Mouse (Mus musculus): ENCODE measurements around the gene Hspb6. TPM values are rescaled to one million over a fixed set of nuclear protein-coding genes. Genes with fewer than 3 reads are reported as not detected.

The Hspb6 gene
- polyA plus RNA-seq, 1 experiment from 2014 or later: 7.9 TPM

- Histone ChIP-seq H3K4me2 (peak overlapping the region; percentile 94), H3K4me3 (replicated peaks) (peak overlapping the region; percentile 62), H3K27ac (no peak overlapping the region), H3K4me1 (peaks cover 38% of the 10 kb centered on the region), H3K9me3 (no peaks in the 10 kb centered on the region), H3K27me3 (no peaks in the 10 kb centered on the region), H3K9ac (0 out of 2 replicates have a peak overlapping the region, but pooled peaks have one; percentile 4), H3K36me3 (replicated peaks) (peaks cover 41% of the 10 kb centered on the region)
- 89% methylated on average over 13 of the region's 13 CpGs for WGBS
- no peak for ATAC-seq (ENCODE audit: low FRiP score)
Measured at GRCm38 (mm10) chr7:30557901-30558514, 6.0 kb downstream of the Hspb6 start.

DNA sequence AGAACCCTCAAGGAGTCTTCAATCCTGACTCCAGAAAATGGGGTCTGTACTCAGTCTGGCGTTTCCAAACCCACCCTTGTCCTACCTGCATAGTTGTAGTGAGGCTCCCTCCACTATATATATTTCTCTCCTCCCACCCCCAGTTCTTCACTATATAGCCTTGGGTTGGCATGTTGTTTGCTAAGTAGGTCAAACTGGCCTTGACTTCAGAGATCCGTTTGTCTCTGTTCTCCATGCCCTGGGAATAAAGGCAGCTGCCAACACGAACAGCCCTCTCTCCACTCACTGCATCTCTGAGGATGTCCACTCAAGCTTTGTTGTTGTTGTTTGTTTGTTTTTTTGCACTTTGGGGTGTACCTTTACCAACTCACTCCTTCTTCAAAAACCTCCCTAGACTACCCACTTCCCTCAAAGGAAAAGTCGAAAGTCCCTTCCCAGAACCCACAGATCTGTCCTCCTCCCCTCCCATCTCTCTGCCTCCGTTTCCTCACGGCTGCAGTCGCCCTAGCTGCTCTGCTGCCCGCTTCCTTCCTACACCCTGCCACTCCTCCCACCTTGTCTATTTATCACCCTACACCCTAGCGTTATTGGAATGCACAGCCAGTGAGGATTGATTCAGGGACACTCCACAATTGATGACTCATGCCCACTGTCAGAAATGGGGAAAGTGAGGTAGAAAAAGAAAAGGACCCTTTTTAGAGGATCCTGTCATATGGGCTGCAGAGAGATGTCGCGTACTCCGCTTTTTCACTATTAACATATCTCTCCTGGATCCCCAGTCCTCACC is 6.9 kb downstream of the Hspb6 start:
- Histone ChIP-seq H3K36me3 (replicated peaks) (peaks cover 41% of the 10 kb centered on the region), H3K4me1 (peaks cover 33% of the 10 kb centered on the region), H3K9ac (peak overlapping the region; percentile 81), H3K4me3 (replicated peaks) (peak overlapping the region; percentile 62), H3K9me3 (no peaks in the 10 kb centered on the region), H3K4me2 (peak overlapping the region; percentile 94), H3K27ac (peak overlapping the region; percentile 67), H3K27me3 (no peaks in the 10 kb centered on the region)
- 17% methylated on average over 12 of the region's 12 CpGs for WGBS
- ATAC-seq (ENCODE audit: low FRiP score): no peak

DNA sequence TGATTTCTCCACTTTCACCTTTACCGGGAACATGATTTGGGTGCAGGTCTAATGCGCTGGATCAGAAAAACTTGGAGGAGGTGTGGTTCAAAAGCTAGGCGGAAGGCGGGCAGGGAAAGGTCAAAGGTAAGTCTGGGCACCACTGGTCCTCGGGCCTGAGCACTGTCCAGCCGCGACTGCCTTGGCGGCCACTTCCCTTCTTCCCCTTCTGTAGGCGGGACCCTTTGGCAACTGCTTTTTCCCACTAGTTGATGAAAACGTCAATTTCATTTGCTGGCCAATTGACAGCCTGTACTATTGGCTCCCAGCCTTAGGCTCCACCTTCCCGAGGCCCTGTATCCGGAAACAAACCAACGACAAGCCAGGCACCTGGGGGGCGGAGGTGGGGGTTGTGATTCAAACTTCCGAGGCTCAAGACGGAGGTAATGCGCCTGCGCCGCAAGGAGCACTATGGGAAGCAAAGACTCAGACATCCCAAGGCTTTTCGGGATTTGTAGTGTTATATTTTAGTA is 7.5 kb downstream of the Hspb6 start, which contains the start of gene Lin37:
TSS of gene Lin37 (minus strand) at position 396 of the 512 bp plus-strand sequence.
- Histone ChIP-seq H3K27ac (peak within 1 kb of the TSS; percentile 67), H3K9me3 (no peaks in the 10 kb centered on the region), H3K4me2 (peak within 1 kb of the TSS; percentile 94), H3K4me1 (peaks cover 34% of the 10 kb centered on the region), H3K36me3 (replicated peaks) (peaks cover 35% of the 10 kb centered on the region), H3K4me3 (replicated peaks) (peak within 1 kb of the TSS; percentile 62), H3K27me3 (no peaks in the 10 kb centered on the region), H3K9ac (peak within 1 kb of the TSS; percentile 81)
- 0% methylated on average over 20 of the region's 20 CpGs for WGBS
- ATAC-seq (ENCODE audit: low FRiP score): peak; percentile 89

DNA sequence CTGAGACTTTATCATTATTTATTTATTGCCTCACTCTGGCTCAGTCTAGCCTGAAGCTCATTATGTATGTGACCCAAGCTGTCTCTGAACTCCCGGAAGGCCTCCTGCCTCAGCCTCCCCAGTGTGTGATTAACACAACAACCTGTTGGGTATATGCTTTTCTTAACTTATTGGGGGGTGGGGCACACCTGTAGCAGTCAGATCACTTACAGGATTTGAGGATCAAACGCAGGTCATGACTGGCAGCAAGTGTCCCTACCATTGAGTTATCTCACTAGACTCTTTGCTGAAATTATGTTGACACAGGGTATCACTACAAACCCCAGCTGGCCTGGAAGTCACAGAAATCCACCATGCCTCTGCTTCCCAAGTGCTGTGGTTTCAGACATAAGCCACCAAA is 8.3 kb downstream of the Hspb6 start:
- ATAC-seq (ENCODE audit: low FRiP score): no peak
- Histone ChIP-seq H3K36me3 (replicated peaks) (peaks cover 29% of the 10 kb centered on the region), H3K9me3 (no peaks in the 10 kb centered on the region), H3K9ac (no peak overlapping the region), H3K4me3 (replicated peaks) (no peak overlapping the region), H3K4me2 (peak overlapping the region; percentile 94; the same call in 1 of the 2 replicates), H3K27ac (0 out of 2 replicates have a peak overlapping the region, but pooled peaks have one; percentile 14), H3K27me3 (no peaks in the 10 kb centered on the region), H3K4me1 (peaks cover 34% of the 10 kb centered on the region)
- 80% methylated on average over 2 of the region's 2 CpGs for WGBS

DNA sequence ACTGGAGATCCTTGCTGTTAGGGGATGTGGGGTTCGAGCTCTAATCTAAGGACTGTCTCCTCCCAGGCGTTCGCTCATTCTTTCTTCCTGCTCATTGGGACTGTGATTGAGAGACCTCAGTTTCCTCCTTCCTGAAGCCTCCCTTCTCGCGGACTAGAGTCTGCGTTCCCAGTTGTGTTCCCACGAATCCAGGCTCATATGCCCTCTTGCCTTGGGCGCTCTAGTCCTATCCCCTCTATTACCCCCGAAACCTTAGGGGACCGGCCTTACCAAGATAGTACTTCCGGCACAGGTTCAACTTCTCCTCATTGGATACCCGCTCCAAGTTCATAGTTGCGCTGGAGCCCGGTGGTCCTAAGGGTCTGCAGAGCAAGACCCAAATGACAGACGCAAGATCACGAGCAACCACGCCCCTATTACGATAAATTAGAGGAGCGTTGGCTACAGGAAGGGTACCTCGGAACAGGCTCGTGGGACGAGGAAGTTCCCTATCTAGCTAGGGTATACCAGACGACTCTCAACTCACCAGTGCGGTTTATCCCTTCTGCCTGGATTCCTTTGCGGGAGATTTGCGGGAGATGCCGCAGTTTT is 10.6 kb downstream of the Hspb6 start:
- Histone ChIP-seq H3K27me3 (no peaks in the 10 kb centered on the region), H3K27ac (peak overlapping the region; percentile 94), H3K9me3 (no peaks in the 10 kb centered on the region), H3K36me3 (replicated peaks) (peaks cover 29% of the 10 kb centered on the region), H3K9ac (peak overlapping the region; percentile 80), H3K4me3 (replicated peaks) (peak overlapping the region; percentile 77), H3K4me1 (peaks cover 33% of the 10 kb centered on the region), H3K4me2 (peak overlapping the region; percentile 87)
- 2% methylated on average over 27 of the region's 27 CpGs for WGBS
- ATAC-seq (ENCODE audit: low FRiP score): no peak

DNA sequence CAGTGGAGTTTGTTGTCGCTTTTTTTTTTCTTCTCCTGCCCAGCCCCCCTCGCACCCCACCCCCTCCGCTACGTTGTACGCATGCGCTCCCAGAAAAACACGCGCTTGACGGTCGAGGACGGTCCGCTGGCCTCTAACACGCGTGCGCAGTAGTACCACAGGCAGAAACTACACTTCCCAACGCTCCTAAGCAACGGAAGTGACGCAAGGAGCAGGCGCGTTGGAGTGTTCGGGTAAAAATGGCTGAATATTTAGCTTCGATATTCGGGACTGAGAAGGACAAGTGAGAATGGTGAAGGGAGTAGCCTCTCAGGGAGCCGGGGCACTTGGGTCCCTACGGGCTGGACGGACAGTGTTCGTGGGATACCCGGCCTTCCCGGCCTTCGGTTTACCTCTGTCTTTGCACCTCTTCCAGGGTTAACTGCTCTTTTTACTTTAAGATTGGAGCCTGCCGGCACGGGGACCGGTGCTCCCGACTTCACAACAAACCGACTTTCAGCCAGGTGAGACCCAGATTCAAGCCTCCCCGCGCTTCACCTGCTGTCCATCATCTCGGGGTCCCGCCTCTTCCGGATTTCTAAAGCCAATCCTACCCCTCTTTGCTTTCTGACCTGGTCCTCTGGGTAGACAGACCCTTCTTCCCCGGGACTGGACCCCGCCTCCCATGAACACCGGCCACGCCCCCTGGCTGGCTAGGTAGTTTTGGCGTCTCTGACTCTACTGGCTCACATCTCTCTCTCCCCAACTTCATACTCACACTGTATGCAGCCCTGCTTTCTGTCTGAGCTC is 11.3 kb downstream of the Hspb6 start, which contains the start of the genes U2af1l4, Gm49396 and Psenen:
TSS of gene U2af1l4 (plus strand) at position 185 of the 789 bp plus-strand sequence.
TSS of gene Gm49396 (plus strand) at position 228 of the 789 bp plus-strand sequence.
TSS of gene Psenen (minus strand) at position 511 of the 789 bp plus-strand sequence.
- H3K4me3 ChIP-seq (replicated peaks): peak within 1 kb of the TSS; percentile 77
- peak; percentile 88 for ATAC-seq (ENCODE audit: low FRiP score)
- peak within 1 kb of the TSS; percentile 80 for H3K9ac ChIP-seq
- H3K27ac ChIP-seq: peak within 1 kb of the TSS; percentile 94
- H3K9me3 ChIP-seq: no peaks in the 10 kb centered on the region
- under 1% methylated on average over 45 of the region's 45 CpGs for WGBS
- no peaks in the 10 kb centered on the region for H3K27me3 ChIP-seq
- H3K4me2 ChIP-seq: peak within 1 kb of the TSS; percentile 87
- H3K4me1 ChIP-seq: peaks cover 28% of the 10 kb centered on the region
- H3K36me3 ChIP-seq (replicated peaks): peaks cover 28% of the 10 kb centered on the region

- WGBS: 36% methylated on average over 6 of the region's 6 CpGs
- Histone ChIP-seq H3K9ac (peak overlapping the region; percentile 80), H3K4me2 (peak overlapping the region; percentile 87), H3K36me3 (replicated peaks) (peaks cover 34% of the 10 kb centered on the region), H3K27me3 (no peaks in the 10 kb centered on the region), H3K27ac (peak overlapping the region; percentile 94; the same call in 1 of the 2 replicates), H3K4me1 (peaks cover 22% of the 10 kb centered on the region), H3K9me3 (no peaks in the 10 kb centered on the region), H3K4me3 (replicated peaks) (peak overlapping the region; percentile 77)
- ATAC-seq (ENCODE audit: low FRiP score): no peak
Measured at GRCm38 (mm10) chr7:30563906-30564280, 11.9 kb downstream of the Hspb6 start.

GRCm38 (mm10) chr7:30564970-30565571 is 13.1 kb downstream of the Hspb6 start, which contains the start of gene Igflr1:
TSS of gene Igflr1 (plus strand) at chr7:30565427.
- Histone ChIP-seq H3K9me3 (no peaks in the 10 kb centered on the region), H3K4me2 (no peak within 1 kb of the TSS), H3K9ac (no peak within 1 kb of the TSS), H3K27me3 (no peaks in the 10 kb centered on the region), H3K4me3 (replicated peaks) (peak within 1 kb of the TSS; percentile 77; the same call in 1 of the 2 replicates), H3K27ac (no peak within 1 kb of the TSS), H3K36me3 (replicated peaks) (peaks cover 46% of the 10 kb centered on the region), H3K4me1 (peaks cover 17% of the 10 kb centered on the region)
- ATAC-seq (ENCODE audit: low FRiP score): no peak
- 96% methylated on average over 12 of the region's 12 CpGs for WGBS

DNA sequence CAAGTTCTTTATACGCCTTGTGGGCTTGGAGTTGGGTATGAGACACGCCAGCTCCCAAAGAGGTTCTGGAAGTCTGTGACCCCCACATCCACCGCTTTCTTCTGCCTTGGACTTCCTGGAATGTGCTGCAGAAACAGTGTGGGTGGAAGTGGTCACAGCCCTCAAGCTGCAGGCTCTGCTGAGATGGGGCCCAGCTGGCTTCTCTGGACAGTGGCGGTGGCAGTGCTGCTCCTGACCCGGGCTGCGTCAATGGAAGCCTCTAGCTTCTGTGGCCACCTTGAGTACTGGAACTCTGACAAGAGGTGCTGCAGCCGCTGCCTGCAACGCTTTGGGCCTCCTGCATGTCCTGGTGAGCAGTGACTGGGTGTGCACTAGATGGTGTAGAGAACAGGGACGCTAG is 14.1 kb downstream of the Hspb6 start:
- WGBS: 89% methylated on average over 9 of the region's 9 CpGs
- H3K36me3 ChIP-seq (replicated peaks): peaks cover 55% of the 10 kb centered on the region
- ATAC-seq (ENCODE audit: low FRiP score): no peak

GRCm38 (mm10) chr7:30567555-30567954 is 15.6 kb downstream of the Hspb6 start:
- H3K36me3 ChIP-seq (replicated peaks): peaks cover 68% of the 10 kb centered on the region
- no peak for ATAC-seq (ENCODE audit: low FRiP score)
- no peaks in the 10 kb centered on the region for H3K9me3 ChIP-seq
- WGBS: 93% methylated on average over 11 of the region's 11 CpGs
- no peak overlapping the region for H3K27ac ChIP-seq
- no peak overlapping the region for H3K4me2 ChIP-seq
- H3K27me3 ChIP-seq: no peaks in the 10 kb centered on the region
- H3K4me1 ChIP-seq: peaks cover 8% of the 10 kb centered on the region
- no peak overlapping the region for H3K9ac ChIP-seq
- no peak overlapping the region for H3K4me3 ChIP-seq (replicated peaks)

More for the DNA sequence above, 14.1 kb downstream of the Hspb6 start:
- Histone ChIP-seq H3K4me2 (no peak overlapping the region), H3K9ac (no peak overlapping the region), H3K27me3 (no peaks in the 10 kb centered on the region), H3K9me3 (no peaks in the 10 kb centered on the region), H3K4me1 (peaks cover 14% of the 10 kb centered on the region), H3K27ac (no peak overlapping the region), H3K4me3 (replicated peaks) (no peak overlapping the region)

DNA sequence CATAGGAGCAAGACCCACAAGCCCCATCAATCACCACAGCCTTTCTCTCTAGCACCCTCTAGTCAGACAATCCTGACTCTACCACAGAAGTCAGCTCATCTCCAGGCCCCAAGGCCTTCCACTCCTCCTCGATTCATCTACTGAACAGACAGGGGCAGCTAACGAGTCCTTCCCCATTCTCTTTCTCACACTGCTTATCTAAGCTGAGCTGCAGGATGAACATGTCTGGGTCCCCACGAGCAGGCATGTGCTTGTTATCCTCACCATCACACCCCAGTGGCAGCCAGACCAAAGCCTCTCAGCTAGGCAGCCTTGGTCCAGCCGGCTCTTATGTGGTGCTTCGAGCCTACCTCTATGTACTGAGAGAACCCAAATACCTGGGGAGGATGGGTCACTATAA is 20.4 kb downstream of the Hspb6 start:
- H3K9me3 ChIP-seq: no peaks in the 10 kb centered on the region
- WGBS: 89% methylated on average over 5 of the region's 5 CpGs
- H3K4me1 ChIP-seq: no peaks in the 10 kb centered on the region; the same call in 1 of the 2 replicates
- H3K9ac ChIP-seq: no peak overlapping the region
- no peak overlapping the region for H3K27ac ChIP-seq
- H3K4me3 ChIP-seq (replicated peaks): no peak overlapping the region
- ATAC-seq (ENCODE audit: low FRiP score): no peak
- no peak overlapping the region for H3K4me2 ChIP-seq
- H3K36me3 ChIP-seq (replicated peaks): peaks cover 95% of the 10 kb centered on the region
- no peaks in the 10 kb centered on the region for H3K27me3 ChIP-seq

Data from forebrain, embryonic 12.5 days (tissue).